Mouse (Mus musculus): ENCODE data around the gene Sdccag8.

DNA sequence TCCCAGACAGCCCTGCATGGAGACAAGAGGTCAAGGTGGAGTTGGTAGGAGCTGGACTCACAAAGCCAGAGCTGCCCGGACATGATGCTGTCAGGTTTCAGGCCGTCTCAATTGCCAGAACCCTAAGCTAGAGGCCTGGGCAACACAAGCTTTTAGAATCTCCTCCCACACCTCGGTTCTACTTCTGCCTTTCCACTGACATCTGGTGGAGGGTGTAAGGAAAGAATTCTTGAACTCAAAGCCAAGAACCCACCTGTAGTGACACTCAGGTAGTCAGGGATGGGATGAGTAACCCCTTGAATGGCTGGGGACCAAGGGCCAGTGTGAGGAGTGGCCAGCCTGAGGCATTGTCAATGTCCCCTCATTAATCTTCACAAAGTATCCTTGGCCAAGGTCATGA lies 208.3 kb downstream of the Sdccag8 start:
- TF ChIP-seq CTCF (IDR thresholded peaks at IDR 0.05; ENCODE audit: low read depth) (no peak), EP300 (optimal IDR thresholded peaks at IDR 0.05) (no peak)

Data from stomach, postnatal 0 days (tissue).